Mouse (Mus musculus) embryonic facial prominence, embryonic 12.5 days (tissue): ENCODE measurements around the gene Lurap1l. TPM values are rescaled to one million over a fixed set of nuclear protein-coding genes. Genes with fewer than 3 reads are reported as not detected.

ENCODE experiments used
- ATAC-seq: fragments of 200-750 bp; cut with Nextera tagmentation; 2 replicates; pipeline ENCODE4 v1.8.0; 2017; ENCODE audit not compliant: insufficient number of reproducible peaks, insufficient read depth, low FRiP score, low TSS enrichment
- H3K27ac ChIP-seq: fragments of 300-500 bp; sonication (generic); 2 replicates; pipeline ENCODE4 v1.5.1; 2016; ENCODE audit warnings: mild to moderate bottlenecking
- H3K27me3 ChIP-seq: fragments of 300-500 bp; sonication (generic); 2 replicates; pipeline ENCODE4 v1.6.1; 2016; ENCODE audit warnings: mild to moderate bottlenecking, moderate library complexity
- H3K36me3 ChIP-seq: fragments of 300-500 bp; sonication (generic); 2 replicates; pipeline ENCODE4 v1.6.1; 2016; ENCODE audit warnings: mild to moderate bottlenecking
- H3K4me1 ChIP-seq: fragments of 300-500 bp; sonication (generic); 2 replicates; pipeline ENCODE4 v1.6.1; 2016
- H3K4me2 ChIP-seq: fragments of 300-500 bp; sonication (generic); replicated peaks from 2 replicates; pipeline ENCODE4 v1.6.1; 2016; ENCODE audit warnings: mild to moderate bottlenecking, moderate library complexity
- H3K4me3 ChIP-seq: fragments of 300-500 bp; sonication (generic); 2 replicates; pipeline ENCODE4 v1.5.1; 2016; ENCODE audit warnings: mild to moderate bottlenecking
- H3K9ac ChIP-seq: fragments of 300-500 bp; sonication (generic); 2 replicates; pipeline ENCODE4 v1.6.1; 2016; ENCODE audit warnings: mild to moderate bottlenecking, moderate library complexity
- H3K9me3 ChIP-seq: fragments of 300-500 bp; sonication (generic); 2 replicates; pipeline ENCODE4 v1.6.1; 2016; ENCODE audit warnings: mild to moderate bottlenecking, moderate library complexity
- WGBS: fragments of 180-500 bp; shearing (Covaris S2); methylation state at CpG from one replicate; pipeline ENCODE4 v1.1.7; 2016; 5-methylcytosine and 5-hydroxymethylcytosine counted together
- polyA plus RNA-seq: library from polyadenylated mRNA; unstranded; fragments of >200 nt; fragmentation: Nextera tagmentation; extraction: Ambion mirVana; gene quantifications from 2 replicates; pipeline ENCODE4 v1.2.1, GENCODE M21; 2016

Gene Lurap1l
- polyA plus RNA-seq: 4.7 and 5.2 TPM in 2 replicates

DNA sequence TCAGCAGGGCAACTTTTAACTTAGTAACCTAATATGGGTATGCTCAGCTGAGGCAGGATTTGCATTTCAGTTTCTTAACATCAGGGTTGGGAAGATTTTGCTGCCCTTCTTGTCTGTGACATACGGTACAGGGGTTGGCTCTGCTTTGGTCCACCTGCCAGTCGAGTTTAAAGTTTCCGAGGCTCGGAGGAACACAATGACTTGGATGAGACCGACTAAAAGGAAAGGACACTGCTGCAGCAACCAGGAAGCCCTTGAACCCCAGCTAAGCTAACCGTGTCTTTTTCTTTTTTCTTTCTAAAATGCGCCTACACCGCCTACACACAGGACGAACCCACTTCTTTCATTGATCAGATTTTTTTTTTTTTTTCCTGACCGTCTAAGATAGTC lies at the start of gene Lurap1l:
Gene Lurap1l (plus strand): TSS at position 166 of the 390 bp plus-strand sequence.
- Histone ChIP-seq H3K9me3 (no peaks in the 10 kb centered on the region), H3K4me3 (peak within 1 kb of the TSS; percentile 62), H3K27me3 (no peaks in the 10 kb centered on the region), H3K4me2 (peak within 1 kb of the TSS; percentile 91), H3K4me1 (0 out of 2 replicates have a peak, but pooled peaks cover 3% of the 10 kb centered on the region), H3K9ac (peak within 1 kb of the TSS; percentile 61), H3K36me3 (no peaks in the 10 kb centered on the region), H3K27ac (peak within 1 kb of the TSS; percentile 66)
- no peak for ATAC-seq
- 1% methylated on average over 10 of the region's 10 CpGs for WGBS

- 78% methylated on average over 9 of the region's 9 CpGs for WGBS
- H3K9ac ChIP-seq: no peak overlapping the region
- no peak overlapping the region for H3K4me3 ChIP-seq
- H3K4me1 ChIP-seq: no peaks in the 10 kb centered on the region
- no peaks in the 10 kb centered on the region for H3K36me3 ChIP-seq
- H3K27ac ChIP-seq: no peak overlapping the region
- H3K27me3 ChIP-seq: no peaks in the 10 kb centered on the region
- no peak overlapping the region for H3K4me2 ChIP-seq
- no peaks in the 10 kb centered on the region for H3K9me3 ChIP-seq
- no peak for ATAC-seq
These were observed 47.5 kb upstream of the Lurap1l start for GRCm38 (mm10) chr4:80862962-80863361.

DNA sequence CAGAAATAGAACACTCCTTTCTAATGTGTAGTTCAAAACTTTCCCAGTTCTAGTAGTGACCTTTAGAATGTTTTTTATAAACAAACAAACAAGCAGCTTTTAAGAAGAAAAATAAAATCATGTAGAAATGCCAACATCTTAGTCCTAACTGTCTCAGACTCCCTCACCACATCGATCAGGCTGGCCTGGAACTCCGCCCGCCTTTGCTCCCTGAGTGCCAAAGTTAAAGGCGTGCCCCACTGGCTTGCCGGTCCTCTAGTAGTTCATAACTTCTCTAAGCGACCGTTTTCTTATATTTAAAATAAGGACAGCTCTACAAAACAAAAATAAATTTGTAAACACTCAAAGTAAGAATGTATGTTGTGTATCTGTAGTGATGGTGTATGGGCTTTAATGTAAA lies 46.5 kb upstream of the Lurap1l start:
- H3K27me3 ChIP-seq: no peaks in the 10 kb centered on the region
- H3K9ac ChIP-seq: no peak overlapping the region
- no peaks in the 10 kb centered on the region for H3K9me3 ChIP-seq
- H3K4me3 ChIP-seq: no peak overlapping the region
- H3K4me2 ChIP-seq: no peak overlapping the region
- no peak for ATAC-seq
- no peaks in the 10 kb centered on the region for H3K36me3 ChIP-seq
- 65% methylated on average over 7 of the region's 7 CpGs for WGBS
- H3K27ac ChIP-seq: no peak overlapping the region
- no peaks in the 10 kb centered on the region for H3K4me1 ChIP-seq

- Histone ChIP-seq H3K9ac (peak overlapping the region; percentile 41), H3K4me2 (peak overlapping the region; percentile 70), H3K4me1 (no peaks in the 10 kb centered on the region), H3K27me3 (no peaks in the 10 kb centered on the region), H3K4me3 (peak overlapping the region; percentile 34), H3K27ac (no peak overlapping the region), H3K9me3 (no peaks in the 10 kb centered on the region), H3K36me3 (no peaks in the 10 kb centered on the region)
- no peak for ATAC-seq
- WGBS: 1% methylated on average over 17 of the region's 17 CpGs
These were observed 45.9 kb upstream of the Lurap1l start for GRCm38 (mm10) chr4:80864511-80864922.

GRCm38 (mm10) chr4:80866065-80866464 lies 44.4 kb upstream of the Lurap1l start:
- Histone ChIP-seq H3K4me2 (no peak overlapping the region), H3K27me3 (no peaks in the 10 kb centered on the region), H3K27ac (no peak overlapping the region), H3K36me3 (no peaks in the 10 kb centered on the region), H3K9me3 (no peaks in the 10 kb centered on the region), H3K4me1 (no peaks in the 10 kb centered on the region), H3K4me3 (no peak overlapping the region), H3K9ac (no peak overlapping the region)
- WGBS: 20% methylated on average over 5 of the region's 5 CpGs
- ATAC-seq: no peak

DNA sequence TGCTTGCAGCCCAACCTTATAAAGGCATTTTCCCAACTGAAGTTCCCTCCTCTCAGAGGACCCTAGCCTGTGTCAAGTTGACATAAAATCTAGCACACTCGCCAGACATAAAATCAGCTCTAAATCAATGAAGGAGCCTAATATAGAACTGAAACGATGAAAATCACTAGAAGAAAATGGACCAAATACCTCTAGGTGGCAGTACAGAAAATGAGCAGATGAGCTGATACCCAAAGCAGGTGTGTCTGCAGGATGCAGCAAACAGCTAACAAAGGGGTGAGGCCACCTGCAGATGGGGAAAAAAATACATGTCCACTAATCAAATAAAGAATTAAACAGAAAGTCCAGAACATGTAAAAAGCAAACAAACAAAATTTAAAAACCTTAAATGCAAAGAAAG lies 40.8 kb upstream of the Lurap1l start:
- Histone ChIP-seq H3K27me3 (no peaks in the 10 kb centered on the region), H3K9ac (no peak overlapping the region), H3K4me2 (no peak overlapping the region), H3K4me3 (no peak overlapping the region), H3K36me3 (no peaks in the 10 kb centered on the region), H3K4me1 (no peaks in the 10 kb centered on the region), H3K27ac (no peak overlapping the region), H3K9me3 (no peaks in the 10 kb centered on the region)
- ATAC-seq: no peak
- 41% methylated on average over 2 of the region's 2 CpGs for WGBS

DNA sequence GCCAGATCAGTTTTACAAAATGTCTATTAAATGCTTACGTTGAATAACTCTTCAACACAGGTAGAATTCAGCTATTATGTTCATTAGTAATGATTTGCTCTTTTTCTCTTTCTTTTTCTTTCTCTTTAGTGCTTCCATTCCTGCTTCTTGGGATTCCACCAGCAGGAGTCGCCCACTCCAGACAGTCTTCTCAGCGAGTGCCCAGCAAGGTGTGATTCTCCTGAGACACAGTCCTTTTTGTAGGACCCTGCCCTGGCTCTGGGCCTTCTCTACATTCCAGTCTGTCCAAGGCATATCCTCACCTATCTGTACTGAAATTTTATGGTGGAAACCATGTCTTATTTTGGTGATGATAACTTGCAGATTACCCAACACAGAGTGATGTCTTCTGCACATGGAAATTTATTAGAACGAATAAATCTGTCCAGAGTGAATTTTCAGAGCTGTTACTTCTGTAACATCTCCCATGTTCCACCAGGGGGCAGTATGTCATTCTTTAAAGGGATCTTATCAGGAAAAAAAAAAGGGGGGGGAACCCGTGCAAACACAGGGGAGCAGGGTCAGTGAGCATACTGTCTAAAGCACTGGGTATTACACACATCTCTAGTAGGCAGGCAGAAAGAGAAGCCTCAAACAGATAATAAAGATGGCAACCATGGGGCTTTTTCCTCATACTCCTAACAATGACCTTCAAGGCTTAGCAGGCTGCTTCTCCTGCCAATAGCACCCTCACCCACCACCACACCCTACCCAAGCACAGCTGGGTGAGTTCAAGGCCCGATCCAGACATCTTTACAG lies 37.4 kb upstream of the Lurap1l start:
- Histone ChIP-seq H3K9ac (no peak overlapping the region), H3K27me3 (no peaks in the 10 kb centered on the region), H3K36me3 (no peaks in the 10 kb centered on the region), H3K4me2 (no peak overlapping the region), H3K4me1 (no peaks in the 10 kb centered on the region), H3K27ac (no peak overlapping the region), H3K4me3 (no peak overlapping the region), H3K9me3 (no peaks in the 10 kb centered on the region)
- WGBS: 35% methylated on average over 6 of the region's 6 CpGs
- ATAC-seq: no peak

DNA sequence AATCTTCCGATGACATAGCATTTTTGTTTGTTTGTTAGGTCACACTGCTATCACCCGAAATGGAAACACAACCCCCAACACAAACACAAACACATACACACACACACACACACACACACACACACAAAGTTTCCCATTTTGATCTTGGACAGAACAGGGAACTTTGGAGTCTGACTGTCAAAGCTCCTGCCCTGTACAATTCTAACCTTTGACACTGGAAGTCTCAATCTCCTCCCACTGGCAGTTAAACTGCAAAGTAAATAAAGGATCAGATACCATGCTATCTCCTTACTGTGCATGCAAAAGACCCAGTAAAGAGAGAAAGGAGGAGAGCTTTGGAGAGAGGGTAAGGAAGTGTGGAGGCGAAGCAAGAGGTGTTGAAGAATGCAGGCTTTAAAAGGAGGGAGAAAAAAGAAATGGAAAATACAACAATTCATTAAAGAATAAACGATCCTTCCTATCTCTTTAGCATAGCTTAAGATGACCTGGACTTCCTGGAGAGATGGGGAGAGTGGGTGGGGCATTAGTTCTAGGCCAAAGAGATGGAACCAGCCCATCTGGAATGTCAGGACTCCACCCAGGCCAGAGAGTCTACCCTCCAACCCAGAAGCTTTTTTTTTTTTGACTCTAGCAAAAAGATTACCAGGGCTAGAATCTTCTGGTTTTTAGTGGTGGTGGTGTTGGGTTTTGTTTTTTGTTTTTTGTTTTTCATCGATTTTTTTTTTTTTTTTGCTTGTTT lies 36.2 kb upstream of the Lurap1l start:
- Histone ChIP-seq H3K9me3 (no peaks in the 10 kb centered on the region), H3K27ac (no peak overlapping the region), H3K27me3 (no peaks in the 10 kb centered on the region), H3K4me2 (no peak overlapping the region), H3K9ac (no peak overlapping the region), H3K4me3 (no peak overlapping the region), H3K4me1 (no peaks in the 10 kb centered on the region), H3K36me3 (no peaks in the 10 kb centered on the region)
- WGBS: 45% methylated on average over 5 of the region's 5 CpGs
- ATAC-seq: no peak

GRCm38 (mm10) chr4:80875055-80875454 lies 35.4 kb upstream of the Lurap1l start:
- ATAC-seq: no peak
- Histone ChIP-seq H3K9ac (no peak overlapping the region), H3K4me1 (no peaks in the 10 kb centered on the region)

DNA sequence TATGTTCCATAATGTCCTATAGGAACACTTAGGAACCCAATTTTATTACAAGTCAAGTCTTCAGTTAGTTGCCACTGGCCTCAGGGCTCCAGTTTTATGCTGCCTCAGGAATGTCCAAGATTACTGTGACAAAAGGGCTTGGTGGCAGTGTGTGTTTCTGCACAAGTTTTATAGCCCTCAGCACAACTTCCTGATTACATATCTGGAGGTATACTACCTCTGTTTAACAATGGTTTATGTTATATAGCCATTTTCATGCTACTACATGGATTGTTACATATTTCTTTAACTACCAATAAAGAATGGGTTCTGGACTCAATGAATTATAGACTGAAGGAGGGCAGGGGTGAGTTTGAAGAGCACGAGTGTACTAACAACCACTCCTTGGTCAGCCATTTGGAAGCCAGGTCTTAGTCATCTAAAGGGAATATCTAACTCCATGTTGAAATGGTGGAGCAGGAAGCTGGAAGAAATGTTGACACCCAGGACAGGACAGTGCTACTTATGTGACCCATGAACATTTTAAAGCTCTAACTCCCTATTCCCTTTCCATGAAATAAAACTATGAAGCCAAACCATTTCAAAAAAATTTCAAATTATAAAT lies 28.3 kb upstream of the Lurap1l start:
- H3K27me3 ChIP-seq: no peaks in the 10 kb centered on the region
- no peak overlapping the region for H3K27ac ChIP-seq
- ATAC-seq: no peak
- H3K9ac ChIP-seq: no peak overlapping the region
- H3K9me3 ChIP-seq: no peaks in the 10 kb centered on the region
- H3K4me1 ChIP-seq: no peaks in the 10 kb centered on the region
- no peaks in the 10 kb centered on the region for H3K36me3 ChIP-seq
- WGBS: 82% methylated on average over 1 of the region's 1 CpGs
- H3K4me2 ChIP-seq: no peak overlapping the region
- no peak overlapping the region for H3K4me3 ChIP-seq

More at GRCm38 (mm10) chr4:80875055-80875454, 35.4 kb upstream of the Lurap1l start:
- Histone ChIP-seq H3K27me3 (no peaks in the 10 kb centered on the region), H3K27ac (no peak overlapping the region), H3K36me3 (no peaks in the 10 kb centered on the region), H3K4me2 (no peak overlapping the region), H3K4me3 (no peak overlapping the region), H3K9me3 (no peaks in the 10 kb centered on the region)
- 54% methylated on average over 4 of the region's 4 CpGs for WGBS

DNA sequence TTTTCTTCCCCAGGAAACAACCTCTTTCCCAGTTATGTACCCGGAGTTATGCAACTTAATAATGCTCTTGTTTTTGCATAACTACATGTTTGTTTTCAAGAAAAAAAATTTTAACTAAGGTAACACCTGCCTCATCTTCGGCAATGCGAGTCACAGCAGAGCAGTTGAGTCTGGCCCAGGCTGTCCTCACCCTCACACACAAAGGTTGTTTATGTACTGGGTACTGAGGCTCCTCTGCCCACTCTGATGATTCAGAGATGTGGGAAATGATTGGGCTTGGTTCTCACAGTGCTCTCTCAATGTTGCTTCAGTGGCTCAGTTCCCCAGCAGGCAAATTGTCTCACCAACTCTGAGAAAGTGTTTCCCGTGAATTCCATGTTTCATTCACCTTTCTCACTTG lies 23.8 kb upstream of the Lurap1l start:
- Histone ChIP-seq H3K4me3 (no peak overlapping the region), H3K4me1 (no peaks in the 10 kb centered on the region), H3K4me2 (no peak overlapping the region), H3K27ac (no peak overlapping the region), H3K27me3 (no peaks in the 10 kb centered on the region), H3K9me3 (no peaks in the 10 kb centered on the region), H3K9ac (no peak overlapping the region), H3K36me3 (no peaks in the 10 kb centered on the region)
- no peak for ATAC-seq
- WGBS: 74% methylated on average over 4 of the region's 4 CpGs

- no peak for ATAC-seq
- Histone ChIP-seq H3K36me3 (no peaks in the 10 kb centered on the region), H3K4me1 (peaks cover 2% of the 10 kb centered on the region; the same call in 1 of the 2 replicates), H3K4me3 (no peak overlapping the region), H3K27ac (no peak overlapping the region), H3K27me3 (no peaks in the 10 kb centered on the region), H3K9ac (no peak overlapping the region), H3K4me2 (no peak overlapping the region), H3K9me3 (no peaks in the 10 kb centered on the region)
- WGBS: 91% methylated on average over 6 of the region's 6 CpGs
These were observed 19.4 kb upstream of the Lurap1l start for GRCm38 (mm10) chr4:80891004-80891403.
